Mouse (Mus musculus) midbrain, postnatal 0 days (tissue): Measurements from ENCODE around the gene Syt1. TPM values are rescaled to one million over a fixed set of nuclear protein-coding genes. Genes with fewer than 3 reads are reported as not detected.

Experiments used
- ATAC-seq: fragments of 200-750 bp; cut with Nextera tagmentation; 2 replicates; pipeline ENCODE4 v1.8.0; 2017; ENCODE audit warnings: moderate number of reproducible peaks, mild to moderate bottlenecking, moderate TSS enrichment, moderate library complexity; ENCODE audit not compliant: low FRiP score
- DNase-seq: peaks from one replicate; pipeline ENCODE4 v3.0.0-alpha.2; 2015; ENCODE audit warnings: low spot score
- H3K27ac ChIP-seq: fragments of 300-500 bp; sonication (generic); 2 replicates; pipeline ENCODE4 v1.5.1; 2014; ENCODE audit warnings: low read depth, mild to moderate bottlenecking, low read length, mixed read lengths
- H3K27me3 ChIP-seq: fragments of 300-500 bp; sonication (generic); 2 replicates; pipeline ENCODE4 v1.6.1; 2014; ENCODE audit warnings: low read length, control low read depth, mixed read lengths; ENCODE audit not compliant: insufficient read depth
- H3K36me3 ChIP-seq: fragments of 300-500 bp; sonication (generic); 2 replicates; pipeline ENCODE4 v1.6.1; 2014; ENCODE audit warnings: low read length, control low read depth, mixed read lengths; ENCODE audit not compliant: insufficient read depth
- H3K4me1 ChIP-seq: fragments of 300-500 bp; sonication (generic); 2 replicates; pipeline ENCODE4 v1.6.1; 2014; ENCODE audit warnings: mild to moderate bottlenecking, control low read depth, antibody characterized with exemption, low read length, mixed read lengths; ENCODE audit not compliant: insufficient read depth
- H3K4me2 ChIP-seq: fragments of 300-500 bp; sonication (generic); 2 replicates; pipeline ENCODE4 v1.6.1; 2014; ENCODE audit warnings: low read depth, mild to moderate bottlenecking, low read length, mixed read lengths; ENCODE audit not compliant: poor library complexity, severe bottlenecking
- H3K4me3 ChIP-seq: fragments of 300-500 bp; sonication (generic); 2 replicates; pipeline ENCODE4 v1.5.1; 2014; ENCODE audit warnings: low read depth, mild to moderate bottlenecking, low read length, moderate library complexity
- H3K9ac ChIP-seq: fragments of 300-500 bp; sonication (generic); replicated peaks from 2 replicates; pipeline ENCODE4 v1.6.1; 2014; ENCODE audit warnings: mild to moderate bottlenecking, low read length, moderate library complexity, mixed read lengths; ENCODE audit not compliant: poor library complexity, severe bottlenecking
- H3K9me3 ChIP-seq: fragments of 300-500 bp; sonication (generic); 2 replicates; pipeline ENCODE4 v1.6.1; 2016; ENCODE audit warnings: low read length, control low read depth
- CTCF ChIP-seq: IDR thresholded peaks from 2 replicates; pipeline ENCODE4 v1.5.1; 2016; ENCODE audit warnings: antibody characterized with exemption, mild to moderate bottlenecking
- WGBS: fragments of 180-500 bp; shearing (Covaris S2); extraction: QIAGEN DNeasy Blood & Tissue Kit; methylation state at CpG from one replicate; pipeline ENCODE4 v1.1.7; 2014; 5-methylcytosine and 5-hydroxymethylcytosine counted together
- polyA plus RNA-seq: library from polyadenylated mRNA; unstranded; fragments of >200 nt; fragmentation: Nextera tagmentation; extraction: Ambion mirVana; gene quantifications from 2 replicates; pipeline ENCODE4 v1.2.1, GENCODE M21; 2015
- total RNA-seq: library from RNA; depleted of rRNA; stranded (reverse); fragments of >200 nt; gene quantifications from 2 replicates; pipeline ENCODE4 v1.2.3, GENCODE M21; 2014

The Syt1 gene
- total and polyA plus RNA-seq, 2 experiments from 2014 or later: 111 to 141 TPM

DNA sequence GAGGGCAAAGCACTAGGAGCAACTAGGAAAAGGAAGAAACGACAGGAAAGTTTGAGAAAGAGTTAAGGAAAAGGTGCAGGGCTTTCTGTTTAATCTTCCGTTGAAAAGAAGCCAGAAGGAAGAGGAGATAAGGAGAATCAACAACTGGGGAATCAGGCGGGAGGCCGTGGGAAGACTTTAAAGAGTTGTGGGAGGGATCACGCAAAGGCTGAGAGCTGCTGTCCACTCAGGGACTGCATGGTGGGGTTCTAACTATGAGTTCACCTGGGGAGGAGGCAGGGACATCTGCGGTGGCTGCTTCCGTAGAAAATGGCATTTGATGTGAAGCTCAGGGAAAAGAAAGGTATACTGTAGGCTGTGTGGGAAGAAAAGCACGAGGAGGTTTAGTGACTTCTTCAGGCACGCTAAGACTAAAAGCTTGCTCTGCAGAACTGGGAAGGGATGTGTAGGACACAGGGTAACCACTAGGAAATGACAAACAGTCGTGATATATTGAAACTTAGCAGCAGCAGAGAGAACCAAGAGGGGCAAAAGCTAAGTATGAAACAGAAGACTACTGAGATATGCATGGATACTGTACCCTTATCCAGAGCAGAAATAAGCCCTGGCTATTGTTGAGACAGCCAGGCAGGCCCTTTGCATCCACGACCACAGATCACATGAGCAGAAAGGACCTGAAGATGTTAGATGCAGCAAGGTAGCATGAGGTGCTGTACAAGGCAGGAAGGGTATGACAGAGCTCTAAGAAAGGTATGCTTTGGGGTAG lies 414.4 kb downstream of the Syt1 start:
- WGBS: 68% methylated on average over 11 of the region's 11 CpGs
- no peak for TF ChIP-seq CTCF
- H3K9me3 ChIP-seq: no peaks in the 10 kb centered on the region
- H3K36me3 ChIP-seq: no peaks in the 10 kb centered on the region; the same call in 1 of the 2 replicates
- H3K4me2 ChIP-seq: no peak overlapping the region
- H3K4me1 ChIP-seq: no peaks in the 10 kb centered on the region
- H3K27ac ChIP-seq: no peak overlapping the region
- no peaks in the 10 kb centered on the region for H3K27me3 ChIP-seq
- no peak overlapping the region for H3K9ac ChIP-seq
- H3K4me3 ChIP-seq: no peak overlapping the region
- no peak for ATAC-seq
- no peak for DNase-seq

- DNase-seq (no peak), ATAC-seq (no peak)
- H3K4me1 ChIP-seq: no peaks in the 10 kb centered on the region
- TF ChIP-seq CTCF: no peak
- H3K9me3 ChIP-seq: no peaks in the 10 kb centered on the region
- H3K36me3 ChIP-seq: no peaks in the 10 kb centered on the region
- no peak overlapping the region for H3K9ac ChIP-seq
- no peaks in the 10 kb centered on the region for H3K27me3 ChIP-seq
- no peak overlapping the region for H3K4me3 ChIP-seq
- no peak overlapping the region for H3K4me2 ChIP-seq
- WGBS: 95% methylated on average over 3 of the region's 3 CpGs
- H3K27ac ChIP-seq: no peak overlapping the region
Measured at GRCm38 (mm10) chr10:108589355-108589754, 421.4 kb downstream of the Syt1 start.

GRCm38 (mm10) chr10:108588924-108589323 lies 421.9 kb downstream of the Syt1 start:
- no peak for TF ChIP-seq CTCF
- no peaks in the 10 kb centered on the region for H3K27me3 ChIP-seq
- H3K4me2 ChIP-seq: no peak overlapping the region
- H3K9me3 ChIP-seq: no peaks in the 10 kb centered on the region
- H3K27ac ChIP-seq: no peak overlapping the region
- 92% methylated on average over 3 of the region's 3 CpGs for WGBS
- H3K9ac ChIP-seq: no peak overlapping the region
- no peaks in the 10 kb centered on the region for H3K36me3 ChIP-seq
- no peak overlapping the region for H3K4me3 ChIP-seq
- no peak for ATAC-seq
- no peak for DNase-seq
- no peaks in the 10 kb centered on the region for H3K4me1 ChIP-seq

GRCm38 (mm10) chr10:108583694-108584093 lies 427.1 kb downstream of the Syt1 start:
- TF ChIP-seq CTCF: no peak
- no peak overlapping the region for H3K4me3 ChIP-seq
- H3K36me3 ChIP-seq: no peaks in the 10 kb centered on the region
- H3K9me3 ChIP-seq: no peaks in the 10 kb centered on the region
- H3K27me3 ChIP-seq: no peaks in the 10 kb centered on the region
- H3K4me2 ChIP-seq: no peak overlapping the region
- H3K27ac ChIP-seq: no peak overlapping the region
- 0 out of 2 replicates have a peak, but pooled peaks cover 3% of the 10 kb centered on the region for H3K4me1 ChIP-seq
- ATAC-seq: no peak
- DNase-seq: no peak
- whole genome bisulfite sequencing: 37% methylated on average over 11 of the region's 11 CpGs
- H3K9ac ChIP-seq: no peak overlapping the region

DNA sequence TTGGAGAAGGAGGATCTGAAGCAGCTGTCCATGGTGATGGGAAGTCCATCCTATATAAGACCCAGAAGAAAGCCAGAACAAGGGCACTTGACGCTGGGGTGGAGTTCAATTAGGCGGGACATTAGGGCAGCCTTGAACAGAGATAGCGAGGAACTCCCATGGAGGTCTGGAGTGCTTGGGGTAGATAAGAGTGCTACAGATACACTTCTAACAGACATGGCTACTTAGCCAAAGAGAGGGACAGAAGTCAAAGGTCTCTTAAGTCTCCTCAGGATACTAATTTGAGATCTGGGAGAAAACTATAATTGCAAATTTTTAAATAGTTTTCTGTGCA lies 428.4 kb downstream of the Syt1 start:
- ATAC-seq (no peak), DNase-seq (no peak)
- 94% methylated on average over 3 of the region's 3 CpGs for WGBS
- no peak for TF ChIP-seq CTCF
- 0 out of 2 replicates have a peak, but pooled peaks cover 3% of the 10 kb centered on the region for H3K4me1 ChIP-seq
- H3K36me3 ChIP-seq: no peaks in the 10 kb centered on the region
- no peak overlapping the region for H3K4me3 ChIP-seq
- H3K9me3 ChIP-seq: no peaks in the 10 kb centered on the region
- no peak overlapping the region for H3K4me2 ChIP-seq
- no peak overlapping the region for H3K9ac ChIP-seq
- no peak overlapping the region for H3K27ac ChIP-seq
- H3K27me3 ChIP-seq: no peaks in the 10 kb centered on the region

DNA sequence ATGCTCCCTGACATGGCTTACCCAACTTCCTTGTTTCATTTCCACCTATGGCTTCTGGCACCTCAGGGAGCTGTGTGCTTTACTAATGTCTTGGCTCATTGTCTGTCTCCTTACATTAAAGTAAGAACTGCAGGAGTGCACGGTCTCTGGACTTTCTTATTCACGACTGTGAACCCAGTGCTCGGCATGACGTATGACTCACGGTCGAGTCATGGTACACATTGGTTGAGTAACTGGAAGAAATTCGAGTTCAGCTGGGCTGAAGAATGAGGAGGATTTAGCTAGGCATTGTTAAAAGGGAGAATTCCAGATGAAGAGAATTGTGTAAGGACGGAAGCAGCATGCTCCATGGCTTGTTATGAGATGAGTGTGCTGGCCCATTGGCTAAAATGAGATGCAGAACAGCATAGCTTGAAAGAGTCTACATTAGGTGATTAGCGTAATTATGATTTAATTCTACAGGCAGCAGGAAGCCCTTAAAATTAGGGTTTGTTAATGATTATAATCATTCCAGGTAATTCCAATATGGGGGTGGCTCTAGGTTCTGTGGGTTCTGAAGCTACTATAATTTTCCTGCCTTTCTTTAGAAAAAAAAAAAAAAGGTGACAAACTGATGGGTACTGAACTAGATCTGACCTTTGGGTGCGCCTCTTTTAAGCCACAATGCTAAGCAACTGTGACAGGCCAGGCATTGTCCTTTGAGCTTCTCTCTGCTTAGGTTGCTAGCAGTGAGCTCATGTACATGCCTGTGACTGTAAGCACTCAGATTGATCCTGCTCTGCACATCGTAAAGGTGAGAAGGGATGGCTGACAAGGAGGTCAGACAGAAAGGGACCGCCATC lies 429.0 kb downstream of the Syt1 start:
- Histone ChIP-seq H3K9ac (no peak overlapping the region), H3K9me3 (no peaks in the 10 kb centered on the region), H3K4me1 (0 out of 2 replicates have a peak, but pooled peaks cover 3% of the 10 kb centered on the region), H3K36me3 (no peaks in the 10 kb centered on the region), H3K4me3 (no peak overlapping the region), H3K27me3 (no peaks in the 10 kb centered on the region), H3K4me2 (no peak overlapping the region), H3K27ac (no peak overlapping the region)
- ATAC-seq (no peak), DNase-seq (no peak)
- no peak for TF ChIP-seq CTCF
- 65% methylated on average over 12 of the region's 12 CpGs for WGBS
